Mouse (Mus musculus) CH12.LX (cell line): ENCODE results near the gene Samd1. TPM values are rescaled to one million over a fixed set of nuclear protein-coding genes. Genes with fewer than 3 reads are reported as not detected.

Experiments used
- DNase-seq: peaks from one replicate; pipeline ENCODE4 v3.0.0-alpha.2; 2013; ENCODE audit errors: extremely low read depth
- H3K27ac ChIP-seq: 2 replicates; pipeline ENCODE4 v1.5.1; 2012; ENCODE audit warnings: low read depth, mild to moderate bottlenecking, control low read depth, moderate library complexity; ENCODE audit not compliant: insufficient read depth
- H3K27me3 ChIP-seq: replicated peaks from 2 replicates; pipeline ENCODE3; 2012; ENCODE audit warnings: inconsistent platforms
- H3K36me3 ChIP-seq, 2 experiments: replicated peaks in 1 of 2; 2 replicates each; pipeline versions ENCODE3 to v1.6.1; 2012; ENCODE audit warnings: inconsistent platforms in 1 of 2, low read length in 1 of 2, mild to moderate bottlenecking in 1 of 2, mixed read lengths in 1 of 2, moderate library complexity in 1 of 2; ENCODE audit not compliant: control insufficient read depth in 1 of 2, insufficient read depth in 1 of 2
- H3K4me1 ChIP-seq, 2 experiments: 2 replicates each; pipeline ENCODE4 v1.6.1; 2012; ENCODE audit warnings: inconsistent platforms in 1 of 2, moderate library complexity in 1 of 2; ENCODE audit not compliant: insufficient read depth in 2 of 2, control insufficient read depth in 1 of 2
- H3K4me2 ChIP-seq: 2 replicates; pipeline ENCODE4 v1.6.1; 2012; ENCODE audit warnings: low read depth, mild to moderate bottlenecking, control low read depth; ENCODE audit not compliant: poor library complexity, insufficient read depth, severe bottlenecking
- H3K4me3 ChIP-seq, 3 experiments: fragments of 150-350 bp in 1 of 3; sonication (generic) in 1 of 3; replicated peaks in 1 of 3; 2 replicates each; pipeline versions ENCODE3 to v1.5.1; 2011 to 2012; ENCODE audit warnings: low read depth in 2 of 3, low read length in 2 of 3, mild to moderate bottlenecking in 2 of 3, moderate library complexity in 2 of 3, control low read depth in 1 of 3, improper control_type of control experiment in 1 of 3, inconsistent platforms in 1 of 3, mixed read lengths in 1 of 3; ENCODE audit not compliant: poor library complexity in 1 of 3
- H3K79me2 ChIP-seq: replicated peaks from 2 replicates; pipeline ENCODE4 v1.6.1; 2012; ENCODE audit warnings: mild to moderate bottlenecking, moderate library complexity; ENCODE audit not compliant: control insufficient read depth, poor library complexity, insufficient read depth, severe bottlenecking; ENCODE audit errors: extremely low read depth
- H3K9ac ChIP-seq: 2 replicates; pipeline ENCODE4 v1.6.1; 2012; ENCODE audit warnings: low read depth, mild to moderate bottlenecking, control low read depth, moderate library complexity; ENCODE audit not compliant: insufficient read depth
- H3K9me3 ChIP-seq: replicated peaks from 2 replicates; pipeline ENCODE3; 2012; ENCODE audit warnings: low read length, inconsistent platforms, mixed read lengths
- BHLHE40 ChIP-seq: IDR thresholded peaks from 2 replicates; pipeline ENCODE4 v1.6.1; 2011; ENCODE audit warnings: mild to moderate bottlenecking, low read depth, low read length, improper control_type of control experiment
- CHD1 ChIP-seq: IDR thresholded peaks from 2 replicates; pipeline ENCODE4 v1.6.1; 2012; ENCODE audit warnings: low read depth, low read length, improper control_type of control experiment, inconsistent platforms
- CHD2 ChIP-seq: IDR thresholded peaks from 2 replicates; pipeline ENCODE4 v1.6.1; 2011; ENCODE audit warnings: low read length, improper control_type of control experiment
- E2F4 ChIP-seq: IDR thresholded peaks from 2 replicates; pipeline ENCODE4 v1.6.1; 2011; ENCODE audit warnings: low read depth, low read length, improper control_type of control experiment; ENCODE audit not compliant: insufficient replicate concordance
- ELF1 ChIP-seq: IDR thresholded peaks from 2 replicates; pipeline ENCODE4 v1.6.1; 2014; ENCODE audit warnings: low read depth, mild to moderate bottlenecking, inconsistent platforms, low read length, improper control_type of control experiment
- EP300 ChIP-seq: IDR thresholded peaks from 2 replicates; pipeline ENCODE4 v1.6.1; 2011; ENCODE audit warnings: low read length, improper control_type of control experiment
- ETS1 ChIP-seq: conservative IDR thresholded peaks from 2 replicates; pipeline ENCODE4 v1.6.1; 2012; ENCODE audit warnings: low read depth, mild to moderate bottlenecking, inconsistent platforms, low read length, improper control_type of control experiment, moderate library complexity
- IRF4 ChIP-seq: IDR thresholded peaks from 2 replicates; pipeline ENCODE4 v1.6.1; 2014; ENCODE audit warnings: low read depth, mild to moderate bottlenecking, inconsistent platforms, low read length, improper control_type of control experiment
- JUN ChIP-seq: IDR thresholded peaks from 2 replicates; pipeline ENCODE4 v1.6.1; 2011; ENCODE audit warnings: low read depth, mild to moderate bottlenecking, low read length, improper control_type of control experiment, moderate library complexity; ENCODE audit not compliant: insufficient read depth
- MAX ChIP-seq: IDR thresholded peaks from 2 replicates; pipeline ENCODE4 v1.6.1; 2011; ENCODE audit warnings: low read length, improper control_type of control experiment
- MYC ChIP-seq: IDR thresholded peaks from 2 replicates; pipeline ENCODE4 v1.6.1; 2011; ENCODE audit warnings: low read depth, mild to moderate bottlenecking, improper control_type of control experiment, low read length
- NELFE ChIP-seq: IDR thresholded peaks from 2 replicates; pipeline ENCODE4 v1.6.1; 2011; ENCODE audit warnings: low read depth, low read length, improper control_type of control experiment
- PAX5 ChIP-seq: IDR thresholded peaks from 2 replicates; pipeline ENCODE4 v1.6.1; 2012; ENCODE audit warnings: low read length, inconsistent platforms, mixed read lengths
- POLR2A ChIP-seq: IDR thresholded peaks from 2 replicates; pipeline ENCODE4 v1.6.1; 2011; ENCODE audit warnings: low read depth, mild to moderate bottlenecking, improper control_type of control experiment, low read length
- POLR2AphosphoS2 ChIP-seq: IDR thresholded peaks from 2 replicates; pipeline ENCODE4 v1.6.1; 2011; ENCODE audit warnings: low read depth, low read length, improper control_type of control experiment
- RAD21 ChIP-seq: IDR thresholded peaks from 2 replicates; pipeline ENCODE4 v1.6.1; 2011; ENCODE audit warnings: low read depth, mild to moderate bottlenecking, low read length, improper control_type of control experiment, moderate library complexity
- SIN3A ChIP-seq: IDR thresholded peaks from 2 replicates; pipeline ENCODE4 v1.6.1; 2012; ENCODE audit warnings: low read length, improper control_type of control experiment, inconsistent platforms
- TBP ChIP-seq: conservative IDR thresholded peaks from 2 replicates; pipeline ENCODE4 v1.6.1; 2011; ENCODE audit warnings: low read depth, low read length, improper control_type of control experiment
- USF1 ChIP-seq: IDR thresholded peaks from 2 replicates; pipeline ENCODE4 v1.6.1; 2014; ENCODE audit warnings: low read depth, mild to moderate bottlenecking, inconsistent platforms, low read length, improper control_type of control experiment
- USF2 ChIP-seq: conservative IDR thresholded peaks from 2 replicates; pipeline ENCODE4 v1.6.1; 2011; ENCODE audit warnings: low read depth, low read length, improper control_type of control experiment
- ZC3H11A ChIP-seq: IDR thresholded peaks from 2 replicates; pipeline ENCODE4 v1.6.1; 2012; ENCODE audit warnings: low read depth, mild to moderate bottlenecking, inconsistent platforms, low read length, improper control_type of control experiment
- ZKSCAN1 ChIP-seq: IDR thresholded peaks from 2 replicates; pipeline ENCODE4 v1.6.1; 2012; ENCODE audit warnings: low read depth, inconsistent platforms, low read length, improper control_type of control experiment, borderline replicate concordance
- ZNF384 ChIP-seq: IDR thresholded peaks from 2 replicates; pipeline ENCODE4 v1.6.1; 2012; ENCODE audit warnings: low read depth, low read length, improper control_type of control experiment, inconsistent platforms
- dilution Hi-C: fragments of 300-500 bp; cut with MboI; formaldehyde crosslinking; loops from 2 replicates; pipeline ENCODE4 v1.14.3; 2020; ENCODE audit warnings: low sequenced_read_pairs; ENCODE audit not compliant: extremely low pct_unique_long_range_greater_than_20kb, extremely low pct_ligation_motif_present
- in situ Hi-C: fragments of 300-500 bp; cut with MboI; formaldehyde crosslinking; loops from 3 replicates; pipeline ENCODE4 v1.14.3; 2019; ENCODE audit warnings: low sequenced_read_pairs, low pct_ligation_motif_present, low pct_unique_long_range_greater_than_20kb, mixed read lengths
- polyA plus RNA-seq: library from polyadenylated mRNA; unstranded; fragments of >175 nt; gene quantifications from 2 replicates; pipeline ENCODE4 v1.2.1, GENCODE M21; 2012; ENCODE audit warnings: low read depth; ENCODE audit not compliant: insufficient read length
- total RNA-seq, 2 experiments: library from RNA; depleted of rRNA; stranded (reverse); fragments of 300-350 nt in 1 of 2; fragments of >200 nt in 1 of 2; gene quantifications; 2 replicates each; pipeline ENCODE4 v1.2.3; 2012 to 2014

Gene Samd1
- total and polyA plus RNA-seq, 3 experiments: 42.1 to 54.5 (median 42.3) TPM

DNA sequence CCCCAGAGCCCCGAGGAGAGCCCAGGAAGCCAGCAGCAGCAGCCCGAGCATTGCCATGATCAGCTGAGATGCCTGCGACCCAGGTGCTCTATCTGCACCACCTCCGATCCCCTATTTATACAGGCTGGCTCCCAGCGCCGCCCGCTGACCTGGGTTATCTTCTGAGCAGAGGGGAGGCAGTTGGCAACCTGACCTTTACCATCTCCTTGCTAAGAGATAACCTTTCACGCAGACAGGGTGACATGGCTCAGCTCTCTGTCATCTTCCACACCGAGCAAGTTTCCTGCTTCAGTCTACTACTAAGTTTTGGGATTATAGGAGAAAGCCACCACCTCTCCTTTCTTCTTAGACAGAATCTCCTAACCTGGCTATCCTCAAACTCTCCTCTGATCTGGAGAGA, 47.4 kb downstream of the Samd1 start, which contains the start of gene Rln3:
Rln3 (minus strand) TSS at position 101 of the 400 bp plus-strand sequence.
- Histone ChIP-seq H3K79me2 (no peaks in the 10 kb centered on the region), H3K9ac (no peak within 1 kb of the TSS), H3K9me3 (peaks cover 3% of the 10 kb centered on the region), H3K4me1 (peaks cover 6 to 16% of the 10 kb centered on the region in 2 experiments), H3K27me3 (peaks cover 14% of the 10 kb centered on the region), H3K4me3 (no peak within 1 kb of the TSS), H3K4me2 (no peak within 1 kb of the TSS), H3K27ac (no peak within 1 kb of the TSS), H3K36me3 (peaks cover 0 to 7% of the 10 kb centered on the region in 2 experiments)
- in situ Hi-C loops (loop anchor here (25.0 kb wide), 1 partner anchor 292 kb away; no protein-coding TSS in a partner anchor), dilution Hi-C loops (no loop called here)
- no peak for DNase-seq
- TF ChIP-seq TBP (no peak), ETS1 (no peak), ZKSCAN1 (no peak), NELFE (no peak), MYC (no peak), E2F4 (no peak), BHLHE40 (no peak), RAD21 (no peak), JUN (no peak), PAX5 (no peak), CHD2 (no peak), MAX (no peak), SIN3A (no peak), CHD1 (no peak), POLR2A (no peak), IRF4 (no peak)

DNA sequence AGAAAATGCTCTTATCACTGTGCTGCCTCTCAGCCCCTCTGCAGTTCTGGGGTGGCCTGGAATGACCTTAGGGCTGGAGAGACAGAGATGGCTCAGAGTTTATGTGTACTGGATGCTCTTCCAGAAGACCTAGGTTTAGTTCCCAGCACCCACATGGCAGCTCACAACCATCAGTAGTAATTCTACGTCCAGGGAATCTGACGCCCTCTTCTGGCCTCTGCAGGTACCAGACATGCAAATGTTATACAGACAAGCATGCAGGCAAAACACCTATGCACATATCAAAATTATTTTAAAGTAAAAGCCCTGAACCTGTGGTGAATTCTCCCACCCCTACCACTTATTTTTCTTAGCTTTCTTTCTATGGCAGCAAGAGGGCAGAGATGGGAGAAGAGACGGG, 49.0 kb downstream of the Samd1 start:
- no peak overlapping the region for H3K4me3 ChIP-seq
- no peak overlapping the region for H3K4me2 ChIP-seq
- dilution Hi-C loops: no loop called here
- no peak overlapping the region for H3K9ac ChIP-seq
- no peaks in the 10 kb centered on the region for H3K36me3 ChIP-seq
- H3K27me3 ChIP-seq: peaks cover 14% of the 10 kb centered on the region
- H3K4me1 ChIP-seq: peaks cover 6 to 14% of the 10 kb centered on the region in 2 experiments
- H3K79me2 ChIP-seq: no peaks in the 10 kb centered on the region
- in situ Hi-C loops: loop anchor here (25.0 kb wide), 1 partner anchor 291 kb away; no protein-coding TSS in a partner anchor
- H3K27ac ChIP-seq: no peak overlapping the region
- DNase-seq: no peak
- H3K9me3 ChIP-seq: peaks cover 3% of the 10 kb centered on the region
- no peak for TF ChIP-seq POLR2AphosphoS2
- TF ChIP-seq EP300: no peak
- TF ChIP-seq USF2: no peak
- TF ChIP-seq ZNF384: no peak
- no peak for TF ChIP-seq ZC3H11A
- no peak for TF ChIP-seq ELF1
- TF ChIP-seq USF1: no peak
